8 mouse cellular contexts compared by ENCODE assay signal in the genomic region with DNA sequence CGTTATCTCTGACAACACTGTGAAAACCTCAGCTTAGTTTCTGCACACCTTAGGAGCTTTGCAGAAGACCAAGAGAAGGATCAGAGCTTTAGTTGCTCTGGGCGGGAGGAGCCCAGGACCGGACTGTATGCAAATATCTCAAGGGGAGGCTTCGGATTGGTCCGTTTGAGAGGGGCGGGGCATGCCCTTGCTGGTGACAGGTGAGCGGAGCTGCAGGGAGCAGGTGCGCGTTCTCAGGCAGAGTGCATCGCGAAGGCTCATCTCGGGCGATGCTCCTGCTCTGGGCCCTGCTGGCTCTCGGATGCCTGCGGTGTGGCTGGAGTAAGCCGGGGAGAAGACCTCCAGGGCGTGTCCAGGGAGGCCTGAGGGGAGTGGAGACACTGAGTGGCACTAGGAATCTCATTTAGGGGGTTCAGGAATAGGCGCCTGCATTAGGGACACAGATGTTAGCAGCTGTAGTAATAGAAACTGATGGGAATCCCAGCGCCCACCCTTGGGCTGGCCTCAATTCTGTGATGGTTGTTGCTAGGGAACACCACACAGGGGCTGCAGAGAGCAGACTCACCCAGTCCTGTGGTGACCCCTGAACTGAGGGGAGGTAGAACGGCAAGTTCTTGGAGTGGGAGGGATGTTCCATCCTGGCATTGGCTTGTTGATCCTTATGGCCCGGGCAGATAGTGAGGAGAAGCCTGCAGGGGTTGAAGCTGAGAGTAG. TPM values are rescaled to one million over a fixed set of nuclear protein-coding genes. Genes with fewer than 3 reads are reported as not detected.
A peak's percentile ranks its signal among the peaks of the same experiment; 100 is the strongest.
DNase-seq lines count a peak whose midpoint lies in the region; ATAC-seq and TF ChIP-seq lines count a peak whose summit lies in the region.

A gene (plus strand): TSS at position 191 of the 714 bp plus-strand sequence.

- no peak within 1 kb of the TSS for H3K27ac ChIP-seq in hindbrain, postnatal 0 days

- 0 out of 2 replicates have a peak within 1 kb of the TSS, but pooled peaks have one; percentile 13 for H3K4me3 ChIP-seq in hindbrain, postnatal 0 days (ENCODE audit: low read length)
- no peak within 1 kb of the TSS for H3K4me3 ChIP-seq in lung, adult 2 months (replicated peaks; ENCODE audit: extremely low read depth, low read depth, low read length)

- TF ChIP-seq POLR2A in lung, adult 2 months (IDR thresholded peaks at IDR 0.05; ENCODE audit: borderline replicate concordance, extremely low read depth, low read depth, low read length) = no peak

- H3K9me3 ChIP-seq in hindbrain, postnatal 0 days (ENCODE audit: low read length) = no peaks in the 10 kb centered on the region

- no peaks in the 10 kb centered on the region for H3K36me3 ChIP-seq in hindbrain, postnatal 0 days (ENCODE audit: insufficient read depth, low read length)
- H3K36me3 ChIP-seq in splenic B cell, adult 2 months (ENCODE audit: control insufficient read depth, insufficient read depth, low read length, poor library complexity, severe bottlenecking) = no peaks in the 10 kb centered on the region

- peak; percentile 71 for DNase-seq in A20 (ENCODE audit: low read depth, low spot score)
- peak; percentile 70 for DNase-seq in R1 (ENCODE audit: low read depth, low spot score)
- peak; percentile 44 for DNase-seq in hindbrain, postnatal 0 days (ENCODE audit: low spot score)
- peak; percentile 56 for DNase-seq in lung, adult 2 months
- DNase-seq in splenic B cell, adult 2 months (ENCODE audit: low read depth, low spot score) = peak; percentile 20
- DNase-seq in frontal cortex, postnatal 14 days (ENCODE audit: low spot score in 2 of 2) = no peak
- DNase-seq in gastrocnemius, postnatal 4 days (ENCODE audit: low spot score in 2 of 2) = no peak
- DNase-seq in MN1 (ENCODE audit: low spot score) = no peak

- peak; percentile 77 for ATAC-seq in hindbrain, postnatal 0 days

- H3K9ac ChIP-seq in hindbrain, postnatal 0 days (replicated peaks; ENCODE audit: low read length) = 0 out of 2 replicates have a peak within 1 kb of the TSS, but pooled peaks have one; percentile 15

- H3K4me2 ChIP-seq in hindbrain, postnatal 0 days (ENCODE audit: low read depth, low read length) = peak within 1 kb of the TSS; percentile 46

- peaks cover 10% of the 10 kb centered on the region; the same call in 1 of the 2 replicates for H3K4me1 ChIP-seq in hindbrain, postnatal 0 days (ENCODE audit: insufficient read depth, low read length)
- H3K4me1 ChIP-seq in lung, adult 2 months (ENCODE audit: control insufficient read depth, insufficient read depth, low read length) = peaks cover under 1% of the 10 kb centered on the region; the same call in 1 of the 2 replicates

- 10% methylated on average over 21 of the region's 21 CpGs for WGBS in hindbrain, postnatal 0 days
- WGBS in lung, adult 2 months = 13% methylated on average over 21 of the region's 21 CpGs

- no peak for TF ChIP-seq CTCF in hindbrain, postnatal 0 days (IDR thresholded peaks at IDR 0.05; ENCODE audit: low read depth)
- no peak for TF ChIP-seq CTCF in lung, adult 2 months (IDR thresholded peaks at IDR 0.05; ENCODE audit: insufficient read depth, low read length)

- no peaks in the 10 kb centered on the region for H3K27me3 ChIP-seq in hindbrain, postnatal 0 days (ENCODE audit: insufficient read depth, low read length)
- H3K27me3 ChIP-seq in splenic B cell, adult 2 months (ENCODE audit: control insufficient read depth, insufficient read depth, low read length, poor library complexity, severe bottlenecking) = no peaks in the 10 kb centered on the region

RNA-seq across cellular contexts. Expression of the gene that starts here (rescaled TPM):
- 1.0 and 6.5 TPM in 2 replicates for total RNA-seq in hindbrain, postnatal 0 days (2014; rRNA removed)
- 2.2 and 2.6 TPM in 2 replicates for polyA plus RNA-seq in hindbrain, postnatal 0 days (2015; fragmentation: Nextera tagmentation; extraction: Ambion mirVana)
- 2.0 and 3.0 TPM in 2 replicates for polyA plus RNA-seq in lung, adult 2 months (2012; rRNA removed)
- total RNA-seq in gastrocnemius, postnatal 4 days (2021) = not detected

Comparison
In these comparisons a context has a peak if more than half of its experiments do, and no peak if none do; other contexts are left out.
1. DNase-seq: peak in A20 (single experiment), R1 (single experiment), hindbrain, postnatal 0 days (single experiment), lung, adult 2 months (single experiment) and splenic B cell, adult 2 months (single experiment); none in frontal cortex, postnatal 14 days (0 of 2), gastrocnemius, postnatal 4 days (0 of 2) and MN1 (single experiment).